Mouse (Mus musculus) ES-Bruce4 (cell line): ENCODE measurements around the gene Tnxb.

Experiments used
- CTCF ChIP-seq: IDR thresholded peaks from one replicate; pipeline ENCODE4 v1.8.1; 2011; ENCODE audit warnings: low read depth, low read length
- POLR2A ChIP-seq: IDR thresholded peaks from one replicate; pipeline ENCODE4 v1.8.1; 2011; ENCODE audit warnings: low read length; ENCODE audit not compliant: insufficient read depth

DNA sequence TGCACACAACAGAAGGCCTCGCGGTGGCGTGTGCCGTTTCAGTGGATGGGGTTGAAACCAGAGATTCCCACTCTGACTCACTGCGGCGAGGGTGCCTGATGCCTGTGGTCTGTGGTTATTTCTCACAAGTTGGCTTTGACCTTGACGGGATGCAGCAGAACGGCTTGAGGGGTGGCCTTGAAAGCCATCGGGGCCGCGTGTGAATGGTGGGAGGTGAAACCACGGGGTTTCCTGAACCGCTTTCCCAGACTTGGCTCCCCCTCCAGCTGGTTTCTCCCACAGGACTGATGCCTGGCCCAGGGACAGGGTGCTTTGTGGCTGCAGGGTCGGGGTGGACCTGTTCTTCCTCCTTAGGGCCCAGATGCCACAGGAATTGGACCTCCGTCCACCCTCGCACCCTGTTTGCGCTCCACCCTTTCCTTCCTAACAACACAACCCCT, 10.8 kb downstream of the Tnxb start:
- TF ChIP-seq CTCF: no peak
- no peak for TF ChIP-seq POLR2A
